Mouse (Mus musculus): ENCODE measurements around the gene Ddx3x.
"Not testable (repeated sequence)": the region's sequence is repeated elsewhere in the genome, so short reads cannot be mapped to it uniquely, and the experiment has no call there.

Gene Ddx3x

GRCm38 (mm10) chrX:13281329-13282088 lies 739 bp downstream of the Ddx3x start:
- DNase-seq (ENCODE audit: low read depth, low spot score): no peak

GRCm38 (mm10) chrX:13282089-13282850 lies 1.5 kb downstream of the Ddx3x start:
- DNase-seq (ENCODE audit: low read depth, low spot score): no peak

- no peak for DNase-seq (ENCODE audit: low read depth, low spot score)
Observed at GRCm38 (mm10) chrX:13285772-13286171, 5.0 kb downstream of the Ddx3x start.

- no peak for DNase-seq (ENCODE audit: low read depth, low spot score)
Observed at GRCm38 (mm10) chrX:13294505-13295228, 13.9 kb downstream of the Ddx3x start.

- no peak for DNase-seq (ENCODE audit: low read depth, low spot score)
Observed at GRCm38 (mm10) chrX:13295229-13295571, 14.4 kb downstream of the Ddx3x start.

- not testable (repeated sequence) for DNase-seq (ENCODE audit: low read depth, low spot score)
Observed at GRCm38 (mm10) chrX:13296241-13296640, 15.5 kb downstream of the Ddx3x start.

- DNase-seq (ENCODE audit: low read depth, low spot score): no peak
Observed at GRCm38 (mm10) chrX:13306190-13306589, 25.4 kb downstream of the Ddx3x start.

- no peak for DNase-seq (ENCODE audit: low read depth, low spot score)
Observed at GRCm38 (mm10) chrX:13311396-13311795, 30.6 kb downstream of the Ddx3x start.

GRCm38 (mm10) chrX:13329611-13330010 lies 48.8 kb downstream of the Ddx3x start:
- DNase-seq (ENCODE audit: low read depth, low spot score): no peak
